Mouse (Mus musculus) cerebellum, postnatal 10 days (tissue): ENCODE results near the gene Vcp.

Source experiments
- DNase-seq, 2 experiments: peaks; one replicate each; pipeline ENCODE4 v3.0.0; 2021; ENCODE audit warnings: mixed read lengths in 2 of 2

Gene Vcp

DNA sequence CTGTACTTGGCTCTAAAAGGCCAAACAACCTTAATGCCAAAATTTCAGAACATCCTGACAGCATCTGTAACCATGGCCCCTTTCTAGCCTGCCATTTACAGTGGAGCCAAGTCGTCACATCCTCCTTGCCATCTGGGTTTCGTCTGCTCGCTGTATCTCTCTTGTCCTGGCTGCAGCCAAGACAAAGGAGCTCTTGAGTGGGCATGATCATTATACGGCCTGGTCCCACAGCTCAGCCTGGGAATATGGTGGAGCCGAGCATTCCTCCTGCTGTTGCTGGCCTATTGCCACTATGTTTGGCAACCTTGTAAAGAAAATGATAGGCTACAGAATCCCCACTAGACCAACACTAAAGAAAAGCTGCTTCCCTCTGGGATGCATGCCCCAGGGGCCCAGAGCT, 57.0 kb downstream of the Vcp start:
- DNase-seq = peak; percentile 54 to 58

DNA sequence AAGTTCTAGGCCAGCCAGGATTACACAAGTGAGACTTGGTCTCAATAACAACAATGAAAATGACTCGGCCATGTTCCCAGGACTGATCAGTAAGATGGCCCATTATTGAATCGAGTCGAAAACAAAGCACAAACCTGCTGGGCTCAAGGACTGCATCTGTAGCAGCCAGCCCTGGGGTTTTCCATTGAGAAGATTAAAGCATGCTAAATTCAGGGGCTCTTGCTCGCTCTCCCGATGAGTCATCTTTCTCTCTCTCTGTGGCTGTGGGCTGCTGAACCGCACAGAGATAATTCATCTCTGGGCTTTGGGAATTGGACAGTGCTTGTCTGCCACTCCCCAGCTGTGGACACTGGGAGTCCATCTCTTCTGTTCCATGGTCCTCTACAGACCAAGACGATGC, 58.9 kb downstream of the Vcp start:
- no peak for DNase-seq

DNA sequence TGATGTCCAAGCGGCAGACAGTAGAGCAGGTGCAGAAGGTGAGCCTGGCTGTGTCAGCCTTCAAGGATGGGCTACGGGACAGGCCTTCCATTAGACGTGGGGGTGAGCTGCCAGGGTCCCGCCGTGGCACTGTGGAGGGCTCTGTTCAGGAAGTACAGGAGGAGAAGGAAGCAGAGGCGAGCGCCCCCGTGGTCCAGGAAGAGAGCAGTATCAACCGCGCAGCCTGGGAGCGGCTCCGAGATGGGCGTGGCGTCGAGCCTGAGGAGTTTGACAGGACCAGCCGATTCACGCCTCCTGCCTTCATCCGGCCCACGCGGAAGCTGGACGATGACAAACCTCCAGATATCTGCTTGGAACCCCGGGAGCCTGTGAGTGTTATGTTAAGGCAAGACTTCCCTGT, 66.7 kb downstream of the Vcp start:
- DNase-seq = peak; percentile 75 to 79

DNA sequence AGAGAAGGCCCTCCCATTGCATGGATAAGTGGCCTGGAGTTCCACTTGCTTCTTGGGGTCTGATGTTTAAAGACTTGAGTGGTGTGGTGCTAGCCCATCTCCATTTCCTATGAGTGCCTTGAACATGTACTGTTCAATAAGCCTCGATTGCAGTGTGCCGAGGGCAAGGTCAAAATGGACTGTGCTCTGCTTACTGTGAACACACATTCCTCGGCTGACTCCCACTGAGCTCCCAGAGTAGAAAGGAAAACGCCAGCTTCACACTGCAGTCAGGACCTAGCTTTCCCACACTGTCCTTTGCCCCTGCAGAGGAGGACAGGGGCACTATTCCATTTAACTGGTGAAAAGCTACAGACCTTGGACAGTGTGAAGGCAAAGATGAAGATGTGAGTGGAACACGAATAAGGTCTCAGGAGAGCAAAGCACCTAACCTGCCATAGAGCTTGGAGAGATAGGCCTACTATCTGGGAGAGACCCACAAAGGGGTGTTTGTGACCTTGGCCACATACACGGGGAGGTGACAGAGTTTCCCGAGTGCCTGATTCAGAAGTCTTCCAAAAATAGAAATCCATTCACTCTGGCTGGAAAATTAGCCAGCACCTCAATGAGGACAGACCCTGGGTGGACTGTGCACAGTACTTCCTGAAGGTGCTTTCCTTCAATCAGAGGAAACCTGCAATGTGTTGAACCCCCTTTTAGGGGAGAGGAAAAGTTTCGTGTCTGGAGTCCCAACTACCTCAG, 67.9 kb downstream of the Vcp start:
- peak in 1 of 2 experiments; percentile 0 for DNase-seq
